Mouse (Mus musculus): ENCODE results near the gene Atg4d.
A peak's percentile ranks its signal among the peaks of the same experiment; 100 is the strongest.
"Not testable (repeated sequence)": the region's sequence is repeated elsewhere in the genome, so short reads cannot be mapped to it uniquely, and the experiment has no call there.

Gene Atg4d

DNA sequence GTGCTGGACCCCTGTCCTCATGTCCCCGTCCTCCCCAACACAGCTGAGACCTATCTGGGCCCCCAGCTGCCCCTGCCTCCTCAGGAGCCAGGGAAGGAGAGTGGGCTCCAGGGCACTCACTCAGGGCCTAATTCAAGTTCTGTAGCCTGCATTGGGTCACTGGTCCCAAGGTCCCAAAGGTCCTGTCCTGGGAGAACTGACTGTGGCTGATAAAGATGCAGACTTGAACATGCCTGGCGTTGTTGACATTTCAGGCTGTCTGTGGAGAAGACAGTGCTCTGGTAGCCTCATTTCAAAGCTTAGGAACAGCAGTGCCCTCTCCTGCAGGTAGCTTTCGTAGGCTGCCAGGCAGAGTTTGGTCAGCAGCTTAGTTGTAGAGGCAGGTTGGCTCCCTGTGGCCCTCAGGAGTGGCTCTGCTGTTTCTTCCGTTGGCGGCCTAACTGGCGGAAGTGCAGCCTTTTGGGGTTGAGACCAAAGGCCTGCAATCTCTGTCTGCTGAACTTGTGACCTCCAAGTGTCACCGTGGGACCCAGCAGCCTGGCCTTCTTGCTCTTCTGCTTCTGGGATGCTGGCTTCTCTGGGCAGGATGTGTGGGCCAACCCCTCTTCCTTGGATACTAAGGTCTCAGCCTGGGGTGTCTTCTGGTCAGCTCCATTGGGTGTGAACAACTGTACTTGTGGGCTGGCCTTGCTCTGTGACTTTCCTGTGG lies 8.6 kb downstream of the Atg4d start:
- DNase-seq (ENCODE audit: low spot score in 2 of 2), result no peak

DNA sequence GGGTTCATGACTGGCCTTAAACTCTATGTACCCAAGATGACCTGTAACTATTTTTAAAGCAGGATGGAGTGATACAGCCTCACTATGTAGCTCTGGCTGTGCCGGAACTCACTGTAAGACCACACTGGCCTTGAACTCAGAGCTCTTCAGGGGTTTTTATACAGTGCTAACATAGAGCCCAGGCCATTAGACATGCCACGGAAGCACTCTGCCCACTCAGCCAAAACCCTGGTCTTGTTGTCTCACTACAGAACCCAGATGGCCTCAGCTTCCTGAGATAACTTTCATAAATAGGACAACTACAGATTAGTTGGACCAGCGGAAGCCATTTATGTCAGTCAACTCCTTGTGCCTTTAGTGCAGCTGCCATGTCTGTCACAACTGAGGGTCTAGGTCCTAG lies 9.2 kb downstream of the Atg4d start:
- DNase-seq (ENCODE audit: low spot score in 2 of 2), result no peak

DNA sequence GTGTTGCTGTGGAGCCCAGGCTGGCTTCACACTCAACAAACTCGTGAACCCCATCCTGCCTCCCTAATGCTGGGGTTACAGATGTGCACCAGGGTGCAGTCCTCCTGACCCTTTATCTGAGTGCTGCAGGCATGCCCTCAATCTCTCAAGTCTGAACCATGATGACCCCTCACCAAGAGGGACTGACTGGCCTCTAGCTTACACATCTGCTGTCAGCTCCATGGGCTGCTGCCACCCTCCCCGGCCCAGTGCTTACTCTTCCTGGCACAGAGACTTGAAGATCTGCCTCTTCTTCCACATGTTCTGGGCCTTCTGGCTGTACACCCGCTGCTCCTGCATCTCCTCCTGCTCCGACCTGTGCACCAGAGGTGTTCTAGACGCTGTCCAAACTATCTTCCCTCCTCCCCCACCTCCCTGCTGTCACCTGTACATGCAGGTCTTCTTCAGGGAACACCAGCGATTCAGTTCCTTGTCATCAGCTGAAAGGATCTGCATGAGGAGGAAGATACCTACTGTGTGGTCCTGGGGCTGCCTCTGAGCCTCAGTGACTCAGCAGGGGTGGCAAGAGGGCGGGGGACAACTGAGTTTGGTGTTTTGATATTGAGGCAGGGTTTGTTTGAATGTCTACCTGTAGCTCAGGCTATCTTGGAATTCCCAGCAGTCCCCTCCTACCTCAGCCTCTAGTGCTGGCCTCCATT lies 10.1 kb downstream of the Atg4d start:
- no peak for DNase-seq (ENCODE audit: low spot score in 2 of 2)

DNA sequence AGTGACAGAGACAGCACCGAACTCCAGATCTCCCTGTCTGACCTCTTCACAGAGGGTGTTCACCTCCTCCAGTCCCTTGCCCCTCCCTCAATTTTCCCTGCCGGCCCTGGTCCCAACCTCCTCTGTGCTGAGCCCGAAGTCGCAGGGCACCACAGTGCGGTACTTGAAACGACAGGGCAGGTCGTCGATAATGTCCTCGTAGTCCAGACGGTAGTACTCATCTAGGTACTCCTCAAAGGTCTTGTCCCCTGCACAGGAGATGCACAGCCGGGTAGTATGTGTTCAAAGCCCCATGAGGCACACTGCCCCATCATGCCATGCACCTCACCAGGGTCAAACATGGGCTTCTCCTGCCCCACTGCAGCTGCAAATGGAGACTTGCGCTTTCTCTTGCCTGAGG lies 10.6 kb downstream of the Atg4d start:
- DNase-seq (ENCODE audit: low spot score in 2 of 2), result no peak

DNA sequence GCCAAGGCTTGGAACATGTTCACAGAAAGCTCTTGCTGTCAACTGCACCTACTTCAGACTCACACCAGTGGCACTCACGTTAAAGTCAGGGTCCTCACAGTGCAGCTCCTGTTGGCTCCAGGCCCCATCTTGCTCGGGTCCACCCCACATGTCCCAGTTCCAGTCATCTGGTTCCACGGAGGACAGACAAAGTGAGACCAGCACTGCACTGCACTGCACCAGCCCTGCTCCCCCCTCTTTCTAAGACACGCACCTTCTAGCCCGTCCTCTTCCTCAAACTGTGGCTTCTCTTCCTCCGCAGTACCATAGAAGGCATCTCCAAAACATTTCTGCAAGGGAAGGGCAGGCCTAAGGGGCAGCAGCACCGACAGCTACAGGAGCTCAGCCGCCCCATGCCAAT lies 11.2 kb downstream of the Atg4d start:
- DNase-seq (ENCODE audit: low spot score in 2 of 2), result no peak

DNA sequence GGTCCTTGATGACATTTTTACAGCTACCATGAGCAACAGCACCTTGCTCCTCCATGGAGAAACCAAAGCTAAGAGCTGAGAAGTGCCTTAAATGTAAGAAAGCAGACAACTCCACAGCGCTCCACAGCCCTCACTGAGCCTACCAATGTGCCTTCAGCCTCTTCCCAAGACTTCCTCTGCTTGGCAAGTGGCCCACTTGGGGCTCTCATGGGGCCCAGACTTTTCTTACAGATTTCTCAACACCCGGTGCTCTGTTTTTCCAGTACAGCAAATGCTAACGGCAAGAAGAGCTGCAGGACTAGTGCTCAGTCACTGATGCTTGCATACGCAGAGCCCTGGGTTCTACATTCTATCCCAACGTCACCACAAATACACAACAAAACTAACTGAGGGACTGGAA lies 12.7 kb downstream of the Atg4d start:
- DNase-seq (ENCODE audit: low spot score in 2 of 2), result no peak

DNA sequence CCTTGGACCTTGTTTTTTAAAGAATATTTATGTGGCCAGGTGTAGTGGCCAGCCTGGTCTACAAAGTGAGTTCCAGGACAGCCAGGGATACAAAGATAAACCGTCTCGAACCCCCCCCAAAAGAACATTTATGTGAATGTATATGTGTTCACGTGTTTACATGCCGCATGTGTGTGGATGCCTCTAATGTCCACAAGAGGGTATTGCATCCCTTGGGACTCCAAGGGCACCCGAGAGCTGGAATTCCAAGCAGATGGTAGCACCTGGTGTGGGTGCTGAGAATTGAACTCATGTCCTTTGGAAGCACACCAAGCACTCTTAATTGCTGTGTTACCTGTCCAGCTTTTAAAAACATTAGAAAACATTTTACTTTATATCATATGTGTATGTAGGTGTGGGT lies 18.5 kb downstream of the Atg4d start:
- no peak for DNase-seq (ENCODE audit: low spot score in 2 of 2)

DNA sequence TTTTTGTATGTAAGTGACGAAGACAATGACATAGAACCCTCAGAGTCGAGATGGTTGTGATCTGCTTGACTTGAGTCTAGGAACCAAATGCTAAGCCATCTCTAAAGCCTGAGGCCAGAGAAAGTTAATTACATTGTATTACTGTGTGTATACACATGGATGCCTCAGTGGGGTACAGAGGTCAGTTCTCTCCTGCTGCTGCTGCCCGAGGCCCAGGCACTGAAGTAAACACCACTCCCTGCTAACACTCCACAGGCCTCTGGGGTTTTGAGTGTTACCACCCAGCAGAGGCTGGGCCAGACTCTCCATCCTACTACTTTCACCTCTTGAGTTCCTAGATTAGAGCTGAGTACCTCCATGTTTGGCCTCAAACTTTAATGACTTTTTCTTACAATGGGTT lies 18.9 kb downstream of the Atg4d start:
- DNase-seq (ENCODE audit: low spot score in 2 of 2), result no peak

DNA sequence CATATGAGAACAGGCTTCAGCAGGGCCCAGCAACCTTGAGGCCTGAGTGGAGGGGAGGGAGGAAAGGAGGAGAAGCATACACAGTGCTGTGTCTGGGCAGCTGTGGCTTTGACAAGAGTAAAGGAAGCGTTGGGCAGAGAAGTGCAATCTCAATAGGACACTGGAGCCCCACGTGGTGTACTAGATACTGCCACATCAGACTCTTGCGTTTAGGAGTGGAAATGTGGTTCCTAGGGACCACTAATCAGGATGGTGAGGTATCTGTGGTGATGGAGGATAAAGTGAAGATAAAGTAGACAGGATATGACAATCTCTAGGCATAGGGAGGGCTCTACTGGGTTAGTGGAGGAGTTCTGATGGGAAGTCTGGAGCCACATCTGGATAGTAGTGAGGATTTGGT lies 21.7 kb downstream of the Atg4d start:
- no peak for DNase-seq (ENCODE audit: low spot score in 2 of 2)

DNA sequence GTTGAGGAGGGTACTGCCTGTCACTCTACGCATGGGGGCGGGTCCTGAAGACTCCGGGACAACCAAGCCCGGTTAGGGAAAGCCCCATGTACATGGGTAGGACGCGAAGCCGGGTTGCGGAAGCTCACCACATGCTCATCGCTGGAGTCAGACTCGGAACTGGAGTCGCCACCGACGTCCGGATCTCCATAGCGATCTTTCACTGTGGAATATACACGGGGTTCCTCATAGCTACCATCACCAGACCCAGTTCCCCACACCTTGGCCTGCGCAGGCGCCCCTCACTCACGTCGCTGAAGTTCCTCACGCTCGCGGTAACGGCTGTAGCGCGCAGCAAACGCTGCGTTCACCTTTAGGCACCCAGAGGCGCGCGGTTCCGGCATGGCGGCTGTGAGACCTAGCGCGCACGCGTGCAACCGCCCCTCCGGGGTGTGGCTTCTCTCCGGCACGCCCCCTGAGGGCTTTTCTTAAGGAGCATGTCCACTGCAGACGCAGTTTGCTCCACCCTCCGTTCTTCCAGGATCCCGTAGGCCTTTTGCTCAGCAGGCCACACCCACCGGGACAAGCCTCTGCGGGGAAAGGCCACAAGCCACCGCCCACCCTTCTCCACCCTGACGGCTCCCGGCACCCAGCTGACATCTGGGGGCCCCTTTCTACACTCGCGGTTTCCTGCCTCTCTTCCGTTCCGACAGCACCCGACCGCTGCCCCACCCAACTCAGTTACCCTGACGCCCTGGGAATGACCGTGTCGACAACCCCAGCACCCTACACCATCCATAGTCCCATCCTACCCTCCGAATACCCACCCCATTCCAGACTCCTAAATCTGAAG lies 22.7 kb downstream of the Atg4d start, which contains the start of gene Kri1:
Gene Kri1, minus strand, starts transcription at position 399 of the 832 bp plus-strand sequence.
- peak; percentile 96 to 97 for DNase-seq (ENCODE audit: low spot score in 2 of 2)

DNA sequence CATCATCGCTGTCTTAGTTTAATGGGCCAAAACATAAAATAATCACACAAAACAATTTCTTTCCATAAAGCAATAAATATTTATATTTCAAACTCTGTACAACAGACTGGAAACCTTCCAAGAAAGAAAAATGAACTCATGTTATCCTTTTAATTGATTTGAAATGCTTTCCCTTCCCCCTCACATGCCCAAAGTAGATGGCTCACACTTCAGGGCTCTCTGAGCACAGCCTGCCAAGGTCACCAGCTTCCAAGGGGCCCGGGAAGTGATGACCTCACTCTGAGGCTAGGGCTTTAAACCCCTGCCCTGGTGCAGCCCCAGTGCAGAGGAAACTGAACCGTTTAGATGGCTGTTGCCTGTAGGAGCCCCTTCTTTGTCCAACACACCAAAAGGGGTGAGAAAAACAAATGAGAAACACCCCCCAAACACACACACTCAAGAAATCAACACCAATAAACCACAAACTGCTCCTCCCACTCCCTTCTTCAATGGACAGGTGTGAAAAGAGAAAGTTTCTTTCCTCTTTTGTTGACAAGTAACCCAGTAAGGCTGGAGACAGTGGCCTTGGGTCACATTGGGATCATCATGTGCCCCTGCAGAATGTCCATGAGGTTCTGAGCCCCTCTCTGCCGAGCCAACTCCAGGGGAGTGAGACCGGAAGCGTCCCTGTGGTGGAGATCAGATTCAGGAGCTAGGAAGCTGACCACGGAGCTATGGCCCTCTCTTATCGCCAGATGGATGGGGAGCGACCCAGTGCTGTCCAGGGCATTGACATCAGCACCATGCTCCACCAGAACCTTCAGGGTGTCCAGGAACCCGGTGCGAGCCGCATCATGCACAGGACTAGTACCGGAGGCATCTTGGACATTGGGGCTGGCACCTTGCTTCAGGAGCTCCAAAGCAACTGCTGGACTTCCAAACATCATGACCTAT lies 23.6 kb downstream of the Atg4d start:
- no peak for DNase-seq (ENCODE audit: low spot score in 2 of 2)

DNA sequence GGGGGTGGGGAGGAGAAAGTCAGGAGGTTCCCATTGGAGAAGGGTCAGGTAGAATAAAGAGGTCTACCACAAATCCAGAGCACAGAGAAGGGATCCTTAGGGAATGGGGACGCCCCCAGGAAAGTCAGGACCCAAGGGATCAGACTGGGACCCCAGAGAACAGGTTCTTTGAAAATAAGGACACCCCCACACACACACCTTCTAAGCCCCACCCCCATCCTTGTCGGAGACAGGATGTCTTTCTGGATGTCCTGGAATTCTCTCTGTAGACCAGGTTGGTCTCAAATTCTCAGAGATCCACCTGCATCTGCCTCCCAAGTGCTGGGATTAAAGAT lies 24.2 kb downstream of the Atg4d start:
- DNase-seq (ENCODE audit: low spot score in 2 of 2), result no peak

DNA sequence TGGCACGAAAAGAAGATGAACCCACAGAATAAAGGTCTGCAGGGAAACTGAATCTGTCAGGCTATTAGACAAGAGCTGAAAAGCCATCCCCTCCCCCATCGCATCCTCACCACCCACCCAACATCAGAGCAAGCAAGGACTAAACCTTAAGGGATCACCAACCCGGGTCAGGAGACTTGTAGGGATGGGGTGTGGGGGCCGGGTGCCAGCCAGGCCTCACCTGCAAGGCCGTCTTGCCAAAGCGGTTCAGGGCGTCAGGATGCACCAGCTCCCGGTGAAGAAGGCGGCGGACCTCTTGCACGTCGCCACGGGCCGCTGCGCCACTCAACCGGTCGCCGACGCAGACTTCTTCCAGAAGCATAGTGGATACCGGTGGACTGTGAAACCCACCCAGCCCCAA lies 25.5 kb downstream of the Atg4d start:
- DNase-seq (ENCODE audit: low spot score in 2 of 2), result peak in 1 of 2 experiments; percentile 70

DNA sequence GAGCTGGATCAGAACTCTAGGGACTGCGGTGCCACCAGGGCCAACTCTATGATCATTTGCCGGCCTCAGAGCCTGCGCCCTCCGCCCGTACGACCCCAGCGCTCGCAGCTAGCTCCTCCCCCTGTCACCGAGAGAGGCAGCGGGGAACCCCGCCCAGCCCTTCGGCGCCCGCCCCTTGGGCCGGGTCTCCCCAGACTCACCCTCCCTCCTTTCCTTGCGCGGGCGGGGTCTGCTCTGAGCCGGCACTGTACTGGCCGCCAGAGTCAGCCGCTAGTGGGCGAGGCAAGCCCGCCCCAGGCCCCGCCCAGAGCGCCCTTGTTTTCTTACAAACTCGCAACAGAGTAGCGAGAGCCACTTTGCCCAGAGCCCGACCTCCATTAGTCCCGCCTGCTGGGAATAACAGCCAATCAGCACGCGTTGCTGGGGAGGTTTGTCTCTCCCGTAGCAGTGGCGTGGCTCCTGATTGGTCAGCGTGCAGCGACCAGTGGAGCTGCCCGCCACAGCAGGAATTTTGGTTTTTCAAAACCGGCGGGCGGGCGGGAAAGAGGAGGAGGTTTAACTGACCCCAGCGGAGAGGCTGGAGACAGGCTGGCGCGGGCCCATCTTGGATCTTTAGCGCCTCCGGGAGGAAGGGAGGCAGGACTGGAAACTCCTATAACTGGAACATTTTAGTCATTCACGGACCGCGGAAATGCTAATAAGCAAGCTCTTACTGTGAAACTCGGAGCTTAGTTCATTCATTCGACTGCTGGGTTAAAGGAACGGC lies 26.1 kb downstream of the Atg4d start, which contains the start of gene Cdkn2d:
Gene Cdkn2d, minus strand, starts transcription at position 386 of the 766 bp plus-strand sequence.
- DNase-seq (ENCODE audit: low spot score in 2 of 2), result peak; percentile 100

DNA sequence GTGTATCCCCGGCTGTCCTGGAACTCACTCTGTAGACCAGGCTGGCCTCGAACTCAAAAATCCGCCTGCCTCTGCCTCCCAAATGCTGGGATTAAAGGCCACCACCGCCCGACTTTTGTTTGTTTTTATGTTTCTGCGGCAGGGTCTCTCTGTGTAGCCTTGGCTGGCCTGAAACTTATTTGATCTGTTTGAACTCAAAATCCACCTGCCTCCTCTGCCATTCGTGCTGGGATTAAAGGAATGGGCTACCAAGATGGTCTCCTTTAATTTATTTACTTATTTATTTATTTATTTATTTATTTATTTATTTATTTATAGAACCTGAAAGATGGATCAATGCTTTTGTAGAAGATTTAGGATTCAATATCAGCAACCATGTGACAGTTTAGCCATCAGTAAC lies 26.8 kb downstream of the Atg4d start:
- DNase-seq (ENCODE audit: low spot score in 2 of 2), result not testable (repeated sequence)

DNA sequence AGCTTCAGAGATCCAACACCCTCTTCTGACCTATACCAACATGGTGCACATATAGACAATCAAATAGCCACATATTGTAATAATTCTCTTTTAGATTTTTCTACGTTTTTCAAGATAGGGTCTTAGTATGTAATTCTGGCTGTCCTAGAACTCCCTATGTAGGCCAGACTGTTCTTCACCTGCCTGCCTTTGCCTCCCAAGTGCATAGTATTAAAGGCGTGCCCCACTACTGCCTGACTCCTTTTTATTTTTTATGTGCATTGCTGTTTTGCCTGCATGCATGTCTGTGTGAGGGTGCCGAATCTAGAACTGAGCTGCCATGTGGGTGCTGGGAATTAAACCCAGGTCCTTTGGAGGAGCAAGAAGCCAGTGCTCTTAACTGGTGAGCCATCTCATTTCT lies 27.2 kb downstream of the Atg4d start:
- DNase-seq (ENCODE audit: low spot score in 2 of 2), result no peak

DNA sequence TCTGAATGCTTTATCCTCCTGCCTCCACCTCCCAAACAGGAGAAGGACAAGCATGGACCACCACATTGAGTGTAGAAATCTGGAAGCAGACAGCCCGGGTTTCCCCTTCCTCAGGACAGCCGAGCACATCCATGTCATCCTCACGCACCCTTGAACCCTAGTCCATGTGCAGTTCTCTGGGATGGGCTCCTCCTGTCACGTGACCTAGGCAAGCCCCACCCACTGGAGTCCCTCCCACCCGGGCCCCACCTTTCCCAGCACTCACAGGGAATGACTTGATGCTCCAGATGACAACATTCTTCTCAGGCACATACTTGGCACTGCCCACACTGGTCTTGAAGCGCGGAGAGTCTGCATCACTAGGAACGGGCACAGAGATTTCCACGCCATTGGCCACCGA lies 33.9 kb downstream of the Atg4d start:
- no peak for DNase-seq (ENCODE audit: low spot score in 2 of 2)

DNA sequence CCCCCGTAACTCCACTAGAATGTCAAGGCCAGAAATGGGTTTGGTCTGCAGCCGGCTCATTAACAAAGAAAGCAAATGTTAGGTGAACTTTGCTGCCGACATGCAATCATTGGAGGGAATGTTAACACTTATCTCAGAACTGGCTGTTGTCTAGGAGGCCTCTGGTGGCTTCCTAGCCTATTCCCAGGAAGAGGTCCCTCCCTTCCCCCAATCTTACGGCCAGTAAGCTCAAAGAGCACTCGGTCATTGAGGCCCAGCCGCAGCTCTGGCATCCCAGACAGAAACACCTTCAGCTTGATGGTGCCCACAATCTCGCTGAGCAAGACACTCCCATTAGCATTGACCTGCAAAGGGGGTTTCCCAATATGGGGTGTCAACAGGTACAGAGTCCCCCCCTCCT lies 40.0 kb downstream of the Atg4d start:
- no peak for DNase-seq (ENCODE audit: low spot score in 2 of 2)

DNA sequence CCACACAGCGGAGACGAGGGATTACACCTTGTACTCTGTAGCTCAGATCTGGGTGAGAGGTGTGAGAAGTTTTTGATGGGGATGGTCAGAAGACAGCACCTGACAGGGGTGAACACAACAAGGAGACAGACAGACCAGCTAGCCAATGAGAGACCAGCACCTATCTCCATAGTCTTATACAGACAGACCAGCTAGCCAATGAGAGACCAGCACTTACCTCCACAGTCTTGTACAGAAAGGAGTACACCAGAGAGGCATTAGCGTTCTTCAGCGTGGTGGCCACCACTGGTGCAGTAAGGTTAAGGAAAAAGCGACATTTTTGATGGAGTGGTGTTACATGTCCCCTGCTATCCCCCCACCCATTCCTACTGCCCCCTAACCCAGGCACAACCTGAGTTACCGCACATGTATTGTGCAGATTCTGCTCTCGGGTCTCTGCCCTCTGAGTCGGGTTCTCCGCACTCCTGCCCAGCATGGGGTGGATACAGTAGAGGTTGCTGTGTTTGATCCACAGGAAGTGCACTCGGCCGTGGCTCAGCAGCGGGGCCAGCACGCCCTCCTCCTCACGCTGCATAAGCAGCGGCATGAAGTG lies 44.2 kb downstream of the Atg4d start:
- DNase-seq (ENCODE audit: low spot score in 2 of 2), result no peak

DNA sequence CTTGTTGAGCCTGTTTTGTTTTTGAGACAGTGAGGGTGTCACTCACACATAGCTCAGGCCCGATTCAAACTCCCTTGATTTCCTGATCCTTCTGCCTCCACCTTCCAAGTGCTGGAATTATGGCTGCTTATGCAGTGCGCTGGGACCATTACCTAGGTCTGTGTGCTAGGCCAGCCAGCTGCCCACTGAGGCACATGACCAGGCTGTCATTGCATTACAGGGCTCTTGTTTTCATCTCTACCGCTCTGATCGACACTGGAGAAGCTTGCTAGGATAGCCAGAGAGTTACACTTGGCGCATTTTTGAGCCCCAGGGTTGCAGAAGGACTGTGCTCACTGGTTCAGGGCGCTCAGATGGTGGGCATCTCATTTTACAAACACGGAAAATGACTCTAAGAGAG lies 46.6 kb downstream of the Atg4d start:
- no peak for DNase-seq (ENCODE audit: low spot score in 2 of 2)
